Mouse (Mus musculus) MEL (cell line): ENCODE measurements around the gene Egfem1. TPM values are rescaled to one million over a fixed set of nuclear protein-coding genes. Genes with fewer than 3 reads are reported as not detected.

ENCODE experiments used
- DNase-seq: peaks from one replicate; pipeline ENCODE4 v3.0.0; 2011; ENCODE audit warnings: low read depth, low spot score
- H3K27ac ChIP-seq: 2 replicates; pipeline ENCODE4 v1.5.1; 2012; ENCODE audit warnings: low read depth, mild to moderate bottlenecking, control low read depth, low read length, moderate library complexity; ENCODE audit not compliant: control insufficient read depth
- H3K27me3 ChIP-seq, 2 experiments: fragments of 150-350 bp in 1 of 2; sonication (generic) in 1 of 2; 2 replicates each; pipeline ENCODE4 v1.6.1; 2012; ENCODE audit warnings: low read length in 2 of 2, mild to moderate bottlenecking in 2 of 2, improper control_type of control experiment in 1 of 2, moderate library complexity in 1 of 2; ENCODE audit not compliant: insufficient read depth in 2 of 2, control insufficient read depth in 1 of 2
- H3K36me3 ChIP-seq, 2 experiments: 2 replicates each; pipeline ENCODE4 v1.6.1; 2012 to 2014; ENCODE audit warnings: low read length in 2 of 2, improper control_type of control experiment in 1 of 2, inconsistent platforms in 1 of 2, mild to moderate bottlenecking in 1 of 2; ENCODE audit not compliant: insufficient read depth in 2 of 2, control insufficient read depth in 1 of 2
- H3K4me1 ChIP-seq, 2 experiments: fragments of 150-350 bp in 1 of 2; sonication (generic) in 1 of 2; 2 replicates each; pipeline ENCODE4 v1.6.1; 2012; ENCODE audit warnings: low read length in 2 of 2, improper control_type of control experiment in 1 of 2, mild to moderate bottlenecking in 1 of 2; ENCODE audit not compliant: insufficient read depth in 2 of 2, control insufficient read depth in 1 of 2
- H3K4me3 ChIP-seq, 2 experiments: fragments of 150-350 bp in 1 of 2; sonication (generic) in 1 of 2; 2 replicates each; pipeline ENCODE4 v1.5.1; 2012; ENCODE audit warnings: low read depth in 2 of 2, low read length in 2 of 2, mild to moderate bottlenecking in 2 of 2, moderate library complexity in 2 of 2, control low read depth in 1 of 2, improper control_type of control experiment in 1 of 2; ENCODE audit not compliant: control insufficient read depth in 1 of 2, insufficient read depth in 1 of 2
- H3K79me2 ChIP-seq: 2 replicates; pipeline ENCODE4 v1.6.1; 2012; ENCODE audit warnings: mild to moderate bottlenecking, low read length, moderate library complexity; ENCODE audit not compliant: control insufficient read depth, poor library complexity, insufficient read depth
- H3K9ac ChIP-seq: 2 replicates; pipeline ENCODE4 v1.6.1; 2012; ENCODE audit warnings: low read depth, mild to moderate bottlenecking, control low read depth, low read length, moderate library complexity; ENCODE audit not compliant: control insufficient read depth, poor library complexity, severe bottlenecking
- H3K9me3 ChIP-seq: fragments of 150-350 bp; sonication (generic); replicated peaks from 2 replicates; pipeline ENCODE4 v1.6.1; 2012; ENCODE audit warnings: mild to moderate bottlenecking, low read length, improper control_type of control experiment, moderate library complexity; ENCODE audit not compliant: insufficient read depth
- CHD1 ChIP-seq: IDR thresholded peaks from 2 replicates; pipeline ENCODE4 v1.6.1; 2012; ENCODE audit warnings: low read depth, mild to moderate bottlenecking, inconsistent platforms, low read length, improper control_type of control experiment
- ELF1 ChIP-seq: IDR thresholded peaks from 2 replicates; pipeline ENCODE4 v1.6.1; 2014; ENCODE audit warnings: low read depth, mild to moderate bottlenecking, inconsistent platforms, low read length, improper control_type of control experiment, moderate library complexity
- EP300 ChIP-seq, 2 experiments: IDR thresholded peaks; 2 replicates each; pipeline ENCODE4 v1.6.1; 2011; ENCODE audit warnings: improper control_type of control experiment in 2 of 2, low read length in 2 of 2, low read depth in 1 of 2, mild to moderate bottlenecking in 1 of 2
- ETS1 ChIP-seq: IDR thresholded peaks from 2 replicates; pipeline ENCODE4 v1.6.1; 2012; ENCODE audit warnings: low read depth, mild to moderate bottlenecking, inconsistent platforms, low read length, improper control_type of control experiment, moderate library complexity
- GABPA ChIP-seq: IDR thresholded peaks from 2 replicates; pipeline ENCODE4 v1.6.1; 2012; ENCODE audit warnings: low read depth, mild to moderate bottlenecking, inconsistent platforms, low read length, improper control_type of control experiment, moderate library complexity
- MAFK ChIP-seq: IDR thresholded peaks from 2 replicates; pipeline ENCODE4 v1.6.1; 2011; ENCODE audit warnings: low read depth, mild to moderate bottlenecking, low read length, improper control_type of control experiment, borderline replicate concordance
- MYB ChIP-seq: IDR thresholded peaks from 2 replicates; pipeline ENCODE4 v1.6.1; 2011; ENCODE audit warnings: mild to moderate bottlenecking, low read depth, low read length, improper control_type of control experiment
- NELFE ChIP-seq: IDR thresholded peaks from 2 replicates; pipeline ENCODE4 v1.6.1; 2011; ENCODE audit warnings: low read depth, low read length, improper control_type of control experiment
- NRF1 ChIP-seq: IDR thresholded peaks from 2 replicates; pipeline ENCODE4 v1.6.1; 2014; ENCODE audit warnings: low read depth, mild to moderate bottlenecking, inconsistent platforms, low read length, improper control_type of control experiment, moderate library complexity; ENCODE audit not compliant: poor library complexity, insufficient read depth, severe bottlenecking
- RAD21 ChIP-seq: IDR thresholded peaks from 2 replicates; pipeline ENCODE4 v1.6.1; 2011; ENCODE audit warnings: mild to moderate bottlenecking, low read depth, low read length, improper control_type of control experiment
- SIN3A ChIP-seq: IDR thresholded peaks from 2 replicates; pipeline ENCODE4 v1.6.1; 2012; ENCODE audit warnings: low read length, improper control_type of control experiment, inconsistent platforms
- SMC3 ChIP-seq: IDR thresholded peaks from 2 replicates; pipeline ENCODE4 v1.6.1; 2011; ENCODE audit warnings: low read depth, low read length, improper control_type of control experiment
- UBTF ChIP-seq: IDR thresholded peaks from 2 replicates; pipeline ENCODE4 v1.6.1; 2012; ENCODE audit warnings: low read depth, mild to moderate bottlenecking, inconsistent platforms, low read length, improper control_type of control experiment, moderate library complexity, borderline replicate concordance; ENCODE audit not compliant: insufficient read depth
- USF2 ChIP-seq, 2 experiments: IDR thresholded peaks; 2 replicates each; pipeline ENCODE4 v1.6.1; 2011 to 2012; ENCODE audit warnings: improper control_type of control experiment in 2 of 2, low read length in 2 of 2, borderline replicate concordance in 1 of 2, inconsistent platforms in 1 of 2, low read depth in 1 of 2, mild to moderate bottlenecking in 1 of 2; ENCODE audit not compliant: insufficient read depth in 1 of 2
- ZC3H11A ChIP-seq: IDR thresholded peaks from 2 replicates; pipeline ENCODE4 v1.6.1; 2012; ENCODE audit warnings: low read depth, mild to moderate bottlenecking, inconsistent platforms, low read length, improper control_type of control experiment
- ZKSCAN1 ChIP-seq: IDR thresholded peaks from 2 replicates; pipeline ENCODE4 v1.6.1; 2012; ENCODE audit warnings: low read depth, mild to moderate bottlenecking, inconsistent platforms, low read length, improper control_type of control experiment, moderate library complexity
- ZNF384 ChIP-seq: IDR thresholded peaks from 2 replicates; pipeline ENCODE4 v1.6.1; 2012; ENCODE audit warnings: low read depth, mild to moderate bottlenecking, inconsistent platforms, low read length, improper control_type of control experiment
- polyA plus RNA-seq, 2 experiments: library from polyadenylated mRNA; stranded (reverse) in 1 of 2; unstranded in 1 of 2; fragments of >175 nt in 1 of 2; fragments of >200 nt in 1 of 2; gene quantifications; 2 replicates each; pipeline versions ENCODE4 v1.2.1 to v1.2.4; 2012; ENCODE audit warnings: low replicate concordance in 2 of 2, low read depth in 1 of 2; ENCODE audit not compliant: insufficient read length in 2 of 2, insufficient read depth in 1 of 2, missing spikeins in 1 of 2
- total RNA-seq: library from RNA; depleted of rRNA; stranded (reverse); fragments of 300-350 nt; gene quantifications from 2 replicates; pipeline ENCODE4 v1.2.3, GENCODE M21; 2012

The Egfem1 gene
- total and polyA plus RNA-seq, 3 experiments: not detected

DNA sequence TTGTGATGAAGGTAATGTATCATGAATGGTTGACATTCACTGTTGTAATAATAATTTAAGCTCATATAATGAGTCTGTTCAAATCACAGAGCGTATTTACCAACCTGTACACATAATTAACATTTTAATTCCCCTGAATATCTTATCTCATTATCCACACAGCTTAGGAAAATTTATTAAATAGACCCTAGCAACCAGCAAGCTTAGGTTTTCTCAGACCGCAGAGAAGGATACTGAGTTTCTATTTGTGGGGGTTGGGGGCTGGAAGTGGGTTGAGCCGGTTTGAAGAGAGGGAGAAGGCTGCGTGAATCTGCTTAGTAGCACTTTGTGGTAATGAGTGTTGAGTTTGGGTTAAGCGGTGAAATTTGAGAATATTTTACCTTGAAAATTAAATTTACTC lies 154.7 kb downstream of the Egfem1 start:
- Histone ChIP-seq H3K79me2 (no peaks in the 10 kb centered on the region), H3K36me3 (no peaks in the 10 kb centered on the region), H3K9ac (no peak overlapping the region), H3K27ac (no peak overlapping the region), H3K4me1 (no peaks in the 10 kb centered on the region), H3K27me3 (no peaks in the 10 kb centered on the region), H3K9me3 (no peaks in the 10 kb centered on the region), H3K4me3 (no peak overlapping the region)
- TF ChIP-seq ELF1 (no peak), NELFE (no peak), GABPA (no peak), ZNF384 (no peak), NRF1 (no peak), UBTF (no peak)
- DNase-seq: no peak

DNA sequence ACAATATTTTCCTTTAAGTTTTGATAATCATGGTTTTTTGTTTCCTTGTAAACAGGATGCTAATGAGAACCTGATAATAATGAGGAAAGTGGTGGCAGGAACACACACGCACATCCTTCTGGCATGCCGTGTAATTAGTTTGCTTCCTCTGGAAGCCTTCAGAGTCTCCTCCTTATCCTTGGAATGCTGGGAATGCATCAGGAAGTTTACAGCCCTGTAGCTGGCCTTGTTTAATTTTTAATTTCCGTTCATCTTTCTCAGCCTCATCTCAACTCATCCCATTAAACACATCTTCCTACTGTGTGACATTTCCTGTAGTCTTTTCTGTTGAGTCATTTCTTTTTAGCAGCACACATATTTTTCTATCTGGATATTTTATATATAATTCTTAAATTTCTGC lies 161.8 kb downstream of the Egfem1 start:
- H3K36me3 ChIP-seq: no peaks in the 10 kb centered on the region
- H3K4me3 ChIP-seq: no peak overlapping the region
- no peaks in the 10 kb centered on the region for H3K9me3 ChIP-seq
- H3K27me3 ChIP-seq: no peaks in the 10 kb centered on the region
- no peak for DNase-seq
- no peaks in the 10 kb centered on the region for H3K4me1 ChIP-seq
- H3K9ac ChIP-seq: no peak overlapping the region
- H3K27ac ChIP-seq: no peak overlapping the region
- no peak for TF ChIP-seq SMC3
- no peak for TF ChIP-seq USF2 (IDR thresholded peaks at IDR 0.05; ENCODE audit: borderline replicate concordance in 1 of 2, insufficient read depth in 1 of 2, low read depth in 1 of 2, low read length in 2 of 2)
- TF ChIP-seq CHD1: no peak
- TF ChIP-seq MYB: no peak
- no peak for TF ChIP-seq EP300 (IDR thresholded peaks at IDR 0.05; ENCODE audit: low read depth in 1 of 2, low read length in 2 of 2)
- TF ChIP-seq ZKSCAN1: no peak
- TF ChIP-seq ZC3H11A: no peak
- H3K79me2 ChIP-seq: no peaks in the 10 kb centered on the region

DNA sequence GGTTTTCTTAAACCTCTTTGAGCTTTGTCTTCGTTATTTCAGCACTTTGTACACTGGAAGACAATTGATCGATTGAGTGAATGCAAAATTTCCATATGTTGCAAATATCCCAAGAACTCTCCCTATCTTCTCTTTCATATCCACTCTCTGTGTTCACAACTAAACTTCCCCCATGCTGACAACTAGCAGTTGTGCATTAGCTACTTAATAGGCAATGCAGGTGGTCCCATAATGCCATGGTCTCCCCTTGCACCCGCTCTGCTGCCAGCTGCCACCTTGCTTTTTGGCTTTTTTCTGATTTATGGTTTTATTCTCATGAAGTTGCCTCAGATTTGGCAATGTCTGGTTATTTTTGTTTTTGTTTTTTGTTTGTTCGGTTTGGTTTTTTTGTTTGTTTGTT lies 209.8 kb downstream of the Egfem1 start:
- H3K27me3 ChIP-seq: no peaks in the 10 kb centered on the region
- no peak for TF ChIP-seq ETS1
- TF ChIP-seq MAFK: no peak
- no peak for TF ChIP-seq SIN3A
- TF ChIP-seq RAD21: no peak
- TF ChIP-seq UBTF: no peak
- H3K36me3 ChIP-seq: no peaks in the 10 kb centered on the region
- no peak overlapping the region for H3K27ac ChIP-seq
- DNase-seq: no peak
- no peaks in the 10 kb centered on the region for H3K79me2 ChIP-seq
- H3K4me3 ChIP-seq: no peak overlapping the region
- no peaks in the 10 kb centered on the region for H3K9me3 ChIP-seq
- no peaks in the 10 kb centered on the region for H3K4me1 ChIP-seq
- H3K9ac ChIP-seq: no peak overlapping the region
